Mouse (Mus musculus) spleen, adult 2 months (tissue): ENCODE results near the gene Acbd7. TPM values are rescaled to one million over a fixed set of nuclear protein-coding genes. Genes with fewer than 3 reads are reported as not detected.

ENCODE experiments used
- DNase-seq, 2 experiments: peaks; one replicate each; pipeline versions ENCODE4 v3.0.0 to v3.0.0-alpha.2; 2012 to 2021; ENCODE audit warnings: low spot score in 2 of 2, low read depth in 1 of 2
- H3K27ac ChIP-seq: fragments of 200-500 bp; 2 replicates; pipeline ENCODE4 v1.5.1; 2012; ENCODE audit warnings: low read length, inconsistent platforms; ENCODE audit not compliant: insufficient read depth
- H3K27me3 ChIP-seq: fragments of 200-500 bp; 2 replicates; pipeline ENCODE4 v1.6.1; 2012; ENCODE audit warnings: mild to moderate bottlenecking, moderate library complexity, low read length, inconsistent platforms; ENCODE audit not compliant: control insufficient read depth, insufficient read depth
- H3K36me3 ChIP-seq: fragments of 200-500 bp; 2 replicates; pipeline ENCODE4 v1.6.1; 2012; ENCODE audit warnings: mild to moderate bottlenecking, low read length, inconsistent platforms; ENCODE audit not compliant: control insufficient read depth, insufficient read depth
- H3K4me1 ChIP-seq: fragments of 200-500 bp; 2 replicates; pipeline ENCODE4 v1.6.1; 2011; ENCODE audit warnings: inconsistent platforms; ENCODE audit not compliant: control insufficient read depth, insufficient read depth, insufficient read length
- H3K4me3 ChIP-seq: fragments of 200-500 bp; 2 replicates; pipeline ENCODE4 v1.5.1; 2011; ENCODE audit warnings: mild to moderate bottlenecking, inconsistent platforms; ENCODE audit not compliant: insufficient read depth, insufficient read length; ENCODE audit errors: extremely low read depth
- CTCF ChIP-seq: fragments of 200-500 bp; IDR thresholded peaks from 2 replicates; pipeline ENCODE4 v1.5.1; 2011; ENCODE audit warnings: mild to moderate bottlenecking, inconsistent platforms; ENCODE audit not compliant: insufficient read depth, insufficient read length, insufficient replicate concordance; ENCODE audit errors: extremely low read depth
- POLR2A ChIP-seq: fragments of 200-500 bp; IDR thresholded peaks from 2 replicates; pipeline ENCODE4 v1.6.1; 2011; ENCODE audit warnings: low read depth, low read length, inconsistent platforms
- WGBS: fragments of 180-500 bp; shearing (Covaris S2); methylation state at CpG from one replicate; pipeline ENCODE4 v1.1.7; 2018; 5-methylcytosine and 5-hydroxymethylcytosine counted together
- polyA plus RNA-seq: library from polyadenylated mRNA; depleted of rRNA; stranded (reverse); fragments of >200 nt; gene quantifications from 2 replicates; pipeline ENCODE4 v1.2.3, GENCODE M21; 2012; rRNA removed

Acbd7 gene
- polyA plus RNA-seq, 1 experiment: not detected

- H3K4me3 ChIP-seq: no peak overlapping the region
- no peaks in the 10 kb centered on the region for H3K36me3 ChIP-seq
- WGBS: 80% methylated on average over 3 of the region's 3 CpGs
- TF ChIP-seq POLR2A (no peak), CTCF (no peak)
- no peak overlapping the region for H3K27ac ChIP-seq
- no peaks in the 10 kb centered on the region for H3K27me3 ChIP-seq
- no peak for DNase-seq
- no peaks in the 10 kb centered on the region for H3K4me1 ChIP-seq
These were observed 25.1 kb downstream of the Acbd7 start for GRCm38 (mm10) chr2:3361067-3361466.

GRCm38 (mm10) chr2:3365127-3365526 lies 29.2 kb downstream of the Acbd7 start:
- TF ChIP-seq POLR2A: no peak
- TF ChIP-seq CTCF: no peak
- Histone ChIP-seq H3K4me1 (no peaks in the 10 kb centered on the region), H3K4me3 (no peak overlapping the region), H3K36me3 (no peaks in the 10 kb centered on the region), H3K27me3 (no peaks in the 10 kb centered on the region), H3K27ac (no peak overlapping the region)
- 82% methylated on average over 4 of the region's 4 CpGs for WGBS
- DNase-seq: no peak

GRCm38 (mm10) chr2:3387105-3387860 lies 51.3 kb downstream of the Acbd7 start:
- Histone ChIP-seq H3K27ac (no peak overlapping the region), H3K27me3 (no peaks in the 10 kb centered on the region), H3K4me1 (no peaks in the 10 kb centered on the region), H3K36me3 (no peaks in the 10 kb centered on the region), H3K4me3 (no peak overlapping the region)
- 90% methylated on average over 6 of the region's 6 CpGs for WGBS
- TF ChIP-seq POLR2A: no peak
- TF ChIP-seq CTCF: no peak
- no peak for DNase-seq

Other genes with a start within 250 kb of the Acbd7 start
- gene Fam171a1, start 221.9 kb upstream of the Acbd7 start, polyA plus RNA-seq: 4.5 and 4.6 TPM in 2 replicates
- 2.8 and 3.5 TPM in 2 replicates for gene Nmt2, start 52.0 kb upstream of the Acbd7 start, polyA plus RNA-seq
- gene Rpp38, start 3.5 kb upstream of the Acbd7 start, polyA plus RNA-seq: 1.9 and 2.3 TPM in 2 replicates
- not detected in 2 replicates for gene Olah, start 61.0 kb downstream of the Acbd7 start, polyA plus RNA-seq
- gene Meig1, start 86.5 kb downstream of the Acbd7 start, polyA plus RNA-seq: not detected in 2 replicates
- gene Dclre1c, start 88.0 kb downstream of the Acbd7 start, polyA plus RNA-seq: 4.0 and 4.9 TPM in 2 replicates
- gene Suv39h2, start 138.9 kb downstream of the Acbd7 start, polyA plus RNA-seq: 0.58 and 1.1 TPM in 2 replicates
- gene Gm45902, start 176.6 kb downstream of the Acbd7 start, polyA plus RNA-seq: 1.4 and 1.5 TPM in 2 replicates
- 22.0 and 23.0 TPM in 2 replicates for gene Hspa14, start 176.6 kb downstream of the Acbd7 start, polyA plus RNA-seq
- 0.22 and 0.35 TPM in 2 replicates for gene Cdnf, start 176.9 kb downstream of the Acbd7 start, polyA plus RNA-seq
- 25.9 and 46.4 TPM in 2 replicates for gene Fam107b, start 234.3 kb downstream of the Acbd7 start, polyA plus RNA-seq